Mouse (Mus musculus): ENCODE results near the gene Lclat1. TPM values are rescaled to one million over a fixed set of nuclear protein-coding genes. Genes with fewer than 3 reads are reported as not detected.

The Lclat1 gene
- polyA plus RNA-seq, 1 experiment from 2014 or later = 11.9 TPM

GRCm38 (mm10) chr17:73241085-73241848 is 133.5 kb downstream of the Lclat1 start:
- Histone ChIP-seq H3K9ac (no peak overlapping the region), H3K27me3 (replicated peaks) (no peaks in the 10 kb centered on the region), H3K4me3 (no peak overlapping the region), H3K4me2 (replicated peaks) (no peak overlapping the region), H3K27ac (no peak overlapping the region), H3K4me1 (no peaks in the 10 kb centered on the region), H3K36me3 (no peaks in the 10 kb centered on the region), H3K9me3 (no peaks in the 10 kb centered on the region)
- WGBS = 86% methylated on average over 5 of the region's 5 CpGs
- ATAC-seq (ENCODE audit: low FRiP score, low read depth) = no peak

GRCm38 (mm10) chr17:73243676-73244075 is 135.9 kb downstream of the Lclat1 start:
- no peak overlapping the region for H3K9ac ChIP-seq
- ATAC-seq (ENCODE audit: low FRiP score, low read depth) = no peak
- H3K27me3 ChIP-seq (replicated peaks) = no peaks in the 10 kb centered on the region
- H3K4me2 ChIP-seq (replicated peaks) = no peak overlapping the region
- H3K27ac ChIP-seq = no peak overlapping the region
- no peaks in the 10 kb centered on the region for H3K36me3 ChIP-seq
- 94% methylated on average over 6 of the region's 6 CpGs for WGBS
- no peak overlapping the region for H3K4me3 ChIP-seq
- H3K4me1 ChIP-seq = no peaks in the 10 kb centered on the region
- H3K9me3 ChIP-seq = no peaks in the 10 kb centered on the region

DNA sequence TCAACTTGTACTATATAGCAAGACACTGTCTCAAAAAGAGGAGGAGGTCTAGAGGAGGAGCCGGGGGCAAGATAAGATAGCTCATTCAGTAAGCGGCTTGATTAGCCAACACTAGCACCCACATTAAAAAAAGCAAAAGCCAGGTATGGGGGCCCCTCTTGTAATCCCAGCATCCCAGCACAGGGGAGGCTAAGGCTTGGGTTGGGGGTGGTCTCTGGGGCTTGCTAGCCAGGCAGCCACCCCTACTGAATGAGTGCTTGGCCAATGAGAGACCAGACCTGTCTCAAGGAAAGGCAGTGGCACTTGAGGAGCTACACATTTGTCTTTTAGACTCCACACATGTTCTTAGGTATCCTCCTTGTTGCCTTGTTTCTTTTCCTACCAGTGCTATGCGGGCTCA is 136.8 kb downstream of the Lclat1 start:
- Histone ChIP-seq H3K27ac (no peak overlapping the region), H3K4me2 (replicated peaks) (no peak overlapping the region), H3K27me3 (replicated peaks) (no peaks in the 10 kb centered on the region), H3K9ac (no peak overlapping the region), H3K9me3 (no peaks in the 10 kb centered on the region), H3K4me1 (no peaks in the 10 kb centered on the region), H3K36me3 (no peaks in the 10 kb centered on the region), H3K4me3 (no peak overlapping the region)
- ATAC-seq (ENCODE audit: low FRiP score, low read depth) = no peak
- 95% methylated on average over 3 of the region's 3 CpGs for WGBS

- no peak for ATAC-seq (ENCODE audit: low FRiP score, low read depth)
- H3K27ac ChIP-seq = no peak overlapping the region
- H3K27me3 ChIP-seq (replicated peaks) = no peaks in the 10 kb centered on the region
- no peak overlapping the region for H3K4me3 ChIP-seq
- H3K4me1 ChIP-seq = no peaks in the 10 kb centered on the region
- H3K36me3 ChIP-seq = no peaks in the 10 kb centered on the region
- no peaks in the 10 kb centered on the region for H3K9me3 ChIP-seq
- H3K9ac ChIP-seq = no peak overlapping the region
- 80% methylated on average over 13 of the region's 13 CpGs for WGBS
- H3K4me2 ChIP-seq (replicated peaks) = no peak overlapping the region
Observed at GRCm38 (mm10) chr17:73245089-73245684, 137.4 kb downstream of the Lclat1 start.

DNA sequence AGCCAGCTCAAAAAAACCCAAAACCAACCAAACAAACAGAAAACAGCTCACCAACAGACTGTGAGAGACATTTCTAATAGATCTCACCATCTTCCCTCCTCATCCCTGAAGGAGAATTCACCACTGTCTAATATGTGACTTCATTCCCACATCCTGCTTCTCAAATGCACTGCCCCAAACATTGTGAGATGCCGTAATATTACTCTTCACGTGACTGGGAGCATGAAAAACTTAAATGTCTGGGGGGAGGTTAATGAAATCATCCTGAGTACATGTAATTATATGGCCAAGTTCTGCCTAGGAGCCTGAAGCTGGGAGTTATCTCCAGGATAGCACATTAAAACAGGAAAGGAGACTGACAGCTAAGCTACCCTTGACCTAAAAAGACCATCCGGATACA is 138.3 kb downstream of the Lclat1 start:
- Histone ChIP-seq H3K9me3 (no peaks in the 10 kb centered on the region), H3K4me1 (no peaks in the 10 kb centered on the region), H3K4me3 (no peak overlapping the region), H3K4me2 (replicated peaks) (no peak overlapping the region), H3K27ac (no peak overlapping the region), H3K9ac (no peak overlapping the region), H3K36me3 (no peaks in the 10 kb centered on the region), H3K27me3 (replicated peaks) (no peaks in the 10 kb centered on the region)
- 86% methylated on average over 3 of the region's 3 CpGs for WGBS
- ATAC-seq (ENCODE audit: low FRiP score, low read depth) = no peak

DNA sequence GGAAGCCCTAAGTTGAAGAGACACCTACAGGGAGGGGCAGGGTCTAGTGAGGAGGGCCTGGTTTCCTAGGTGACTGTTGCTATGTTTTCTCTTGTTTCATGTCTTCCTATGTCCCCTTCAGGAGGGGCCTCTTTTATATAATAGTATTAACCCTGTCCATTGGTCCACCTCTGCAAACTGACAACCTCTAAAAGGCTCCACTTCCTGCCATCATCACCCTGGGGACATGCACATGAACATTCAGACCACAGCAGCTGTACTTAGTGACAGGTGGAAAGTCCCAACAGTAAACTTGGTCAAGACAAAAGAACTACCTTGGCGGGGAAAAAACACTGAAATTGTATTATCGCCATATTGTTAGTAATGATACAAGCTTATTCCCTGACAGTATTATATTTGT is 139.1 kb downstream of the Lclat1 start:
- Histone ChIP-seq H3K4me2 (replicated peaks) (no peak overlapping the region), H3K4me1 (no peaks in the 10 kb centered on the region; the same call in 1 of the 2 replicates), H3K4me3 (no peak overlapping the region), H3K9me3 (no peaks in the 10 kb centered on the region), H3K36me3 (no peaks in the 10 kb centered on the region), H3K27ac (no peak overlapping the region), H3K27me3 (replicated peaks) (no peaks in the 10 kb centered on the region), H3K9ac (no peak overlapping the region)
- ATAC-seq (ENCODE audit: low FRiP score, low read depth) = no peak
- 95% methylated on average over 2 of the region's 2 CpGs for WGBS

DNA sequence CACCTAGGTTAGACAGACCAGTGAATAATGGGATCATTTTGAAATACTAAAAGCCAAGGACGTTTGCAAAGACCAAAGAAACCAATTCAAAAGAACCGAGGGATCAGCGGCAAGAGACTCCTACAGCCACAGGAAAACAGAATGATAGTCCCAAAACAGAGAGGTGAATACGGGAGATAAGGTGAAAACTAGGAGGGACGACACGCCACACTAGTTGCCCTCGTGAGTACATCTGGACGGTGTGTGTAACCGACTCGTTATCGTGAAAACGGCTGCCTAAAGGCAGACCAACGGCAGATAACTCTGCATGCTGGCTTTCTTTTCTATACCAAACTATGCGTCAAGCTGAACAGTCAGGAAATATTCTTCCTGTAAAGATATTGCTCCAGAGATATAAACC is 140.0 kb downstream of the Lclat1 start:
- H3K4me1 ChIP-seq = no peaks in the 10 kb centered on the region; the same call in 1 of the 2 replicates
- H3K9ac ChIP-seq = no peak overlapping the region
- ATAC-seq (ENCODE audit: low FRiP score, low read depth) = no peak
- no peaks in the 10 kb centered on the region for H3K27me3 ChIP-seq (replicated peaks)
- H3K36me3 ChIP-seq = no peaks in the 10 kb centered on the region
- no peak overlapping the region for H3K27ac ChIP-seq
- H3K9me3 ChIP-seq = no peaks in the 10 kb centered on the region
- H3K4me3 ChIP-seq = no peak overlapping the region
- WGBS = 92% methylated on average over 14 of the region's 14 CpGs
- H3K4me2 ChIP-seq (replicated peaks) = no peak overlapping the region

GRCm38 (mm10) chr17:73250488-73251141 is 142.8 kb downstream of the Lclat1 start:
- H3K4me3 ChIP-seq = no peak overlapping the region
- H3K27me3 ChIP-seq (replicated peaks) = no peaks in the 10 kb centered on the region
- no peak overlapping the region for H3K4me2 ChIP-seq (replicated peaks)
- WGBS = 89% methylated on average over 3 of the region's 3 CpGs
- H3K9ac ChIP-seq = no peak overlapping the region
- no peaks in the 10 kb centered on the region; the same call in 1 of the 2 replicates for H3K4me1 ChIP-seq
- H3K36me3 ChIP-seq = no peaks in the 10 kb centered on the region
- no peak overlapping the region for H3K27ac ChIP-seq
- H3K9me3 ChIP-seq = no peaks in the 10 kb centered on the region
- ATAC-seq (ENCODE audit: low FRiP score, low read depth) = no peak

DNA sequence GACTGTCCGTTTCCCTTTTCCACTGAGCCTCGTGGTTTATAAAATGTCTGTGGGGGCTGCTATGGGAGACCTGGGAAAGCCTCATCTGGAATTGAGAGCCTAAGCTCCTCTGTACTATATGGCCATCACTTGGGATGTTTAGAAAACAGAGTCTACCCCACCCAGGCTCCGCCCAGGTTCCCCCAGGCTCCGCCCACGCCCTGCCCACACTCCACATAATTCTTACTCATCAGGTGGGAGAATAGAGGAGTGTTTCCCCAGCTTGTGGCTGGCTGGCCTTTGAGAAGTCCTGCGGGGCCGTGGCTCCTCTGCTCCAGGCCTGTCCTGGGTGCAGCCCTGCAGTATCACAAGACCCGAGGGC is 143.3 kb downstream of the Lclat1 start:
- H3K36me3 ChIP-seq = no peaks in the 10 kb centered on the region
- H3K4me2 ChIP-seq (replicated peaks) = no peak overlapping the region
- no peak overlapping the region for H3K27ac ChIP-seq
- no peak for ATAC-seq (ENCODE audit: low FRiP score, low read depth)
- WGBS = 64% methylated on average over 8 of the region's 8 CpGs
- no peak overlapping the region for H3K9ac ChIP-seq
- no peak overlapping the region for H3K4me3 ChIP-seq
- no peaks in the 10 kb centered on the region for H3K9me3 ChIP-seq
- no peaks in the 10 kb centered on the region; the same call in 1 of the 2 replicates for H3K4me1 ChIP-seq
- no peaks in the 10 kb centered on the region for H3K27me3 ChIP-seq (replicated peaks)

- WGBS = 66% methylated on average over 11 of the region's 11 CpGs
- Histone ChIP-seq H3K27me3 (replicated peaks) (no peaks in the 10 kb centered on the region), H3K9me3 (no peaks in the 10 kb centered on the region), H3K27ac (no peak overlapping the region), H3K4me2 (replicated peaks) (no peak overlapping the region), H3K4me1 (no peaks in the 10 kb centered on the region; the same call in 1 of the 2 replicates), H3K4me3 (no peak overlapping the region), H3K9ac (no peak overlapping the region), H3K36me3 (no peaks in the 10 kb centered on the region)
- no peak for ATAC-seq (ENCODE audit: low FRiP score, low read depth)
Observed at GRCm38 (mm10) chr17:73251812-73252608, 144.2 kb downstream of the Lclat1 start.

- no peaks in the 10 kb centered on the region for H3K27me3 ChIP-seq (replicated peaks)
- no peak overlapping the region for H3K9ac ChIP-seq
- no peaks in the 10 kb centered on the region for H3K9me3 ChIP-seq
- H3K27ac ChIP-seq = no peak overlapping the region
- H3K36me3 ChIP-seq = no peaks in the 10 kb centered on the region
- no peak overlapping the region for H3K4me2 ChIP-seq (replicated peaks)
- WGBS = 81% methylated on average over 10 of the region's 10 CpGs
- H3K4me3 ChIP-seq = no peak overlapping the region
- H3K4me1 ChIP-seq = no peaks in the 10 kb centered on the region; the same call in 1 of the 2 replicates
- no peak for ATAC-seq (ENCODE audit: low FRiP score, low read depth)
Observed at GRCm38 (mm10) chr17:73253291-73253969, 145.6 kb downstream of the Lclat1 start.

Data from neural tube, embryonic 12.5 days (tissue).